Mouse (Mus musculus) cortical plate, adult 2 months (tissue): ENCODE data around the gene Akt1s1.

ENCODE experiments used
- CTCF ChIP-seq: fragments of 200-500 bp; IDR thresholded peaks from 2 replicates; pipeline ENCODE4 v1.5.1; 2011; ENCODE audit warnings: mild to moderate bottlenecking, control low read depth, low read length; ENCODE audit not compliant: insufficient read depth; ENCODE audit errors: extremely low read depth
- POLR2A ChIP-seq: fragments of 200-500 bp; IDR thresholded peaks from 2 replicates; pipeline ENCODE4 v1.6.1; 2011; ENCODE audit warnings: mild to moderate bottlenecking, low read length, control low read depth; ENCODE audit not compliant: insufficient read depth; ENCODE audit errors: extremely low read depth

- no peak for TF ChIP-seq CTCF
- TF ChIP-seq POLR2A, result no peak
These were observed 5.0 kb downstream of the Akt1s1 start for GRCm38 (mm10) chr7:44853596-44854355.
